Mouse (Mus musculus): ENCODE results near the gene Ttc36.

DNA sequence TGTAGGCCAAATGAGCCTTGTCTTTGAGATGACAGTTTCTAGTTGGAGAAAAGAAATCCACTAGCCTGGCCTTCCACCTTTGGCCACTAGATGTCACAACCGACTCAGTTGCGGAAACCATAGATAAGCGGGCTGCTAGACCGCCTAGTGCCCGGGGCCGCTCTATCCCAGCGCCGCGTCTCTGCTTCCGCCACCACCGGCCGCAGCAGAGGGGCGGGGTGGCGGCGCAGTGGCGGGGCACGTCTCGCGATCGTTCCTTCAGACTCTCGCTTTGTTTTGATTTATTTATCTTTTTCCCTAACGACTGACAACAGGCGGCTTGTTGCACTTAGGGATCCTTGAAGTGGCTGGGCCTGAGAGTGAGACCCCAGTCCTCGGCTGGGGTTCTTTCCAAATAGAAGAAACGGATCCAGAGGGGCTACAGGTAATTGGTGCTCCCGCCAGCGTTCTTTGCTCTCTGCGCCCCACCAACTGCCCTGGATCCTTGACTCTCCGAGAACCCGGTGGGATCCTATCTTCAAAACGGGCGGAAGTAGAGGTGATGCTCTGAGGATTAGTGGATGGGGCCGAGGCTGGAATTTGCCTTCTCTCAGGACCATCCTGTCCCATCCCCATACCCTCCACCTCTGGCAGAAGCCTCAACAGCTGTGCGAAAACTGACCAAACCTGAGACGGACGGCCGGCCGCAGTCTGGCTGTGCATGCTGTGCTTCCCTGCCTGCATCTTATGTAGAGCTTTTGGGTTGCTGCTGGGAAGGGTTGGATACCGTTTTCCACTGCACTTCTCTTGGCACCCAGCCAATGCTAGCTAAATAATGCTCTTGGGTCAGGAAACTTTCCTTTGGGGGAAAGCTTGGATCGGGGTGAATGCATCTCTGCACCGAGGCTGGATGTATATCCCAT is 29.9 kb downstream of the Ttc36 start:
- TF ChIP-seq CTCF (IDR thresholded peaks at IDR 0.05; ENCODE audit: control insufficient read depth, insufficient read depth, insufficient replicate concordance, low read depth, low read length) (peak; percentile 80; the same call in 1 of the 2 replicates), POLR2A (IDR thresholded peaks at IDR 0.05; ENCODE audit: control insufficient read depth, low read depth, low read length) (peak; percentile 89)
